Mouse (Mus musculus) lung, adult 2 months (tissue): ENCODE results near the gene Kat6b.

ENCODE experiments used
- CTCF ChIP-seq: fragments of 200-500 bp; IDR thresholded peaks from 2 replicates; pipeline ENCODE4 v1.5.1; 2011; ENCODE audit warnings: mild to moderate bottlenecking, low read length, control low read depth; ENCODE audit not compliant: insufficient read depth
- POLR2A ChIP-seq: fragments of 200-500 bp; IDR thresholded peaks from 2 replicates; pipeline ENCODE4 v1.6.1; 2011; ENCODE audit warnings: low read depth, mild to moderate bottlenecking, control low read depth, low read length, borderline replicate concordance; ENCODE audit errors: extremely low read depth

DNA sequence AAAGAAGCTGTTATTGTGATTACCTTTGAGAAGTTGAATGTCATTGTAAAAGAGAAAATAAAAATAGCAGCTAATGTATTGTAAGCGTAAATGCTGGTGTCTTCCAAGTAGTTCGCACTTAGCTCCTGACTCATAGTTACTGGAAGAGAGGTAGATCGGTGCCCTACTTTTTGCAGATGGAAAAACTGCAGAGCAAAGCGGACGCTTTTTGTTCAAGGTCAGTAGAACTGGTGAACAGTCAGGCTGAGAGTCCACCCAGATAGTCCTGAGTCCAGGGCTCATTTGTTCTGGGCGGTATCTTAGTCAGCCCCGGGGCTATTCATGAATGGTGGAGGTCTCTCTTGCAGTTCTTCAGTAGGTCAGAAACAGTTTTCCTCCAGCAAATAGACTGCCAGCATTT is 39.3 kb downstream of the Kat6b start:
- TF ChIP-seq CTCF: no peak
- TF ChIP-seq POLR2A: no peak
